Mouse (Mus musculus): ENCODE measurements around the gene Soga1. TPM values are rescaled to one million over a fixed set of nuclear protein-coding genes. Genes with fewer than 3 reads are reported as not detected.

The Soga1 gene
- polyA plus RNA-seq, 1 experiment from 2014 or later = 8.2 TPM

DNA sequence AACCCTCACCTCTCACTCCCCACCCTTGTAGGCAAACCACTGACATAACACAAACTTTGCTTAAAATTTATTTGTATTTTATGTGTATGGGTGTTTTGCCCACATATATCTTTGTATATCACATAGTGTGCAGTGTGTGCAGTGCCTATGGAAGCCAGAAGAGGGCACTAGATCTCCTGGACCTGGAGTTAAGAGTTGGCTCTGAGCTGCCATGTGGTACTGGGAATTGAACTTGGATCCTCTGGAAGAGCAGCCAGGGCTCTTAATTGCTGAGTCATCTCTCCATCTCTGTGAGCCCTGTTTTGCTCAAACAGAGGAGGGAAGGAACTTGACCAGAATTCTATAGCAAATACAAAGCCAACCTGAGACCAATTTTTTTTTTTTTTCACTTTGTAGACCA is 35.1 kb downstream of the Soga1 start:
- H3K4me1 ChIP-seq (replicated peaks; ENCODE audit: control insufficient read depth, insufficient read depth, low read length) = no peaks in the 10 kb centered on the region
- no peak overlapping the region for H3K27ac ChIP-seq (ENCODE audit: low read depth, low read length)
- ATAC-seq (replicated peaks; ENCODE audit: low FRiP score) (no peak), DNase-seq (ENCODE audit: low spot score) (no peak)
- no peaks in the 10 kb centered on the region for H3K27me3 ChIP-seq (ENCODE audit: control insufficient read depth, insufficient read depth, low read length)
- H3K9ac ChIP-seq (ENCODE audit: low read length) = no peak overlapping the region
- H3K4me2 ChIP-seq (ENCODE audit: low read depth, low read length, severe bottlenecking) = no peak overlapping the region
- H3K4me3 ChIP-seq (ENCODE audit: low read depth, low read length) = no peak overlapping the region
- H3K36me3 ChIP-seq (ENCODE audit: control insufficient read depth, insufficient read depth, low read length) = peaks cover 15% of the 10 kb centered on the region
- H3K9me3 ChIP-seq (ENCODE audit: control insufficient read depth, low read length) = no peaks in the 10 kb centered on the region; the same call in 1 of the 2 replicates

- Histone ChIP-seq H3K36me3 (ENCODE audit: control insufficient read depth, insufficient read depth, low read length) (peaks cover 15% of the 10 kb centered on the region), H3K9me3 (ENCODE audit: control insufficient read depth, low read length) (no peaks in the 10 kb centered on the region; the same call in 1 of the 2 replicates), H3K9ac (ENCODE audit: low read length) (no peak overlapping the region), H3K27me3 (ENCODE audit: control insufficient read depth, insufficient read depth, low read length) (no peaks in the 10 kb centered on the region), H3K27ac (ENCODE audit: low read depth, low read length) (no peak overlapping the region), H3K4me2 (ENCODE audit: low read depth, low read length, severe bottlenecking) (no peak overlapping the region), H3K4me3 (ENCODE audit: low read depth, low read length) (no peak overlapping the region), H3K4me1 (replicated peaks; ENCODE audit: control insufficient read depth, insufficient read depth, low read length) (no peaks in the 10 kb centered on the region)
- 89% methylated on average over 8 of the region's 8 CpGs for WGBS
- ATAC-seq (replicated peaks; ENCODE audit: low FRiP score) (no peak), DNase-seq (ENCODE audit: low spot score) (no peak)
These were observed 35.5 kb downstream of the Soga1 start for GRCm38 (mm10) chr2:157043556-157043955.

GRCm38 (mm10) chr2:157041421-157041820 is 37.6 kb downstream of the Soga1 start:
- no peaks in the 10 kb centered on the region; the same call in 1 of the 2 replicates for H3K9me3 ChIP-seq (ENCODE audit: control insufficient read depth, low read length)
- no peak overlapping the region for H3K9ac ChIP-seq (ENCODE audit: low read length)
- WGBS = 92% methylated on average over 7 of the region's 7 CpGs
- H3K27ac ChIP-seq (ENCODE audit: low read depth, low read length) = no peak overlapping the region
- no peaks in the 10 kb centered on the region for H3K27me3 ChIP-seq (ENCODE audit: control insufficient read depth, insufficient read depth, low read length)
- no peak for ATAC-seq (replicated peaks; ENCODE audit: low FRiP score)
- no peak for DNase-seq (ENCODE audit: low spot score)
- H3K4me3 ChIP-seq (ENCODE audit: low read depth, low read length) = no peak overlapping the region
- H3K36me3 ChIP-seq (ENCODE audit: control insufficient read depth, insufficient read depth, low read length) = peaks cover 15% of the 10 kb centered on the region
- 0 out of 2 replicates have a peak, but pooled peaks cover 2% of the 10 kb centered on the region for H3K4me1 ChIP-seq (replicated peaks; ENCODE audit: control insufficient read depth, insufficient read depth, low read length)
- H3K4me2 ChIP-seq (ENCODE audit: low read depth, low read length, severe bottlenecking) = no peak overlapping the region

GRCm38 (mm10) chr2:157040649-157041046 is 38.4 kb downstream of the Soga1 start:
- ATAC-seq (replicated peaks; ENCODE audit: low FRiP score) (no peak), DNase-seq (ENCODE audit: low spot score) (no peak)
- no peak overlapping the region for H3K9ac ChIP-seq (ENCODE audit: low read length)
- H3K4me3 ChIP-seq (ENCODE audit: low read depth, low read length) = no peak overlapping the region
- H3K4me2 ChIP-seq (ENCODE audit: low read depth, low read length, severe bottlenecking) = no peak overlapping the region
- H3K27ac ChIP-seq (ENCODE audit: low read depth, low read length) = no peak overlapping the region
- 80% methylated on average over 17 of the region's 17 CpGs for WGBS
- H3K36me3 ChIP-seq (ENCODE audit: control insufficient read depth, insufficient read depth, low read length) = peaks cover 15% of the 10 kb centered on the region
- H3K27me3 ChIP-seq (ENCODE audit: control insufficient read depth, insufficient read depth, low read length) = no peaks in the 10 kb centered on the region
- 0 out of 2 replicates have a peak, but pooled peaks cover 2% of the 10 kb centered on the region for H3K4me1 ChIP-seq (replicated peaks; ENCODE audit: control insufficient read depth, insufficient read depth, low read length)
- H3K9me3 ChIP-seq (ENCODE audit: control insufficient read depth, low read length) = no peaks in the 10 kb centered on the region; the same call in 1 of the 2 replicates

DNA sequence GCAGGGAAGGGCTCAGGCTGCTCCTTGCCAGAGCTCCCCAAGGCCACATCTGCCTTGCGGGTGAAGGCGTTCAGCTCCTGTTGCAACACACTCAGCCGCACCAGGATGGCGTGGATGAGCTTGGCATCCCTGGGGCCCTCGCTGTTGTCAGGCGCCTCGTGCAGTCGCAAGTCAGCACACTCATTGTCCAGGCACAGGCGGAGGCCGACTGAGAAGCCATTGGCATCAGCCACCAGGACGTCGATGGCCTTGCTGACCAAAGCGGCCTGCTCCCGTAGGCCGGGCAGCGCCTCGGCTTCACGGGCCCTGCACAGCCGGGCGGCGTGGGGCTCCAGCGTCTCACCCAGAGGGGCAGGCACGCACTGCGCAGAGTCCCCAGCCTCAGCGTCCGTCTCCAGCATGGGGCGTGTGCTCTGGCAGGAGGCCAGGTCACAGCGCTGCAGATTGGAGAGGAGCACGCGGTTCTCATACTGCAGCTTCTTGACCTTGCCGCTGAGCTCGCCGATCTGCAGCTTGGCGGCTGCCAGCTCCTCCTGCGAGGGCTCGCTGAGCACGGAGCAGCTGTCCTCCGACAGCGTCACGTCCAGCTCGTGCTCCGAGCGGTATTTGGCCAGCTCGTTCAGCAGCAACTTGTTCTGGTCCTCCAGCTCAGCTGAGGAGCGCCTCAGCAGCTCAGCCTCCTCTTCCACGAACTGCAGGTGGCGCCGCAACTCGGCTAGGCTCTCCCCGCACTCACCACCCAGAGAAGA is 39.0 kb downstream of the Soga1 start:
- Histone ChIP-seq H3K4me3 (ENCODE audit: low read depth, low read length) (no peak overlapping the region), H3K4me1 (replicated peaks; ENCODE audit: control insufficient read depth, insufficient read depth, low read length) (0 out of 2 replicates have a peak, but pooled peaks cover 2% of the 10 kb centered on the region), H3K27ac (ENCODE audit: low read depth, low read length) (no peak overlapping the region), H3K9me3 (ENCODE audit: control insufficient read depth, low read length) (no peaks in the 10 kb centered on the region; the same call in 1 of the 2 replicates), H3K36me3 (ENCODE audit: control insufficient read depth, insufficient read depth, low read length) (peaks cover 14% of the 10 kb centered on the region), H3K4me2 (ENCODE audit: low read depth, low read length, severe bottlenecking) (no peak overlapping the region), H3K27me3 (ENCODE audit: control insufficient read depth, insufficient read depth, low read length) (no peaks in the 10 kb centered on the region), H3K9ac (ENCODE audit: low read length) (no peak overlapping the region)
- no peak for DNase-seq (ENCODE audit: low spot score)
- no peak for ATAC-seq (replicated peaks; ENCODE audit: low FRiP score)
- WGBS = 89% methylated on average over 49 of the region's 50 CpGs

- no peak for ATAC-seq (replicated peaks; ENCODE audit: low FRiP score)
- no peak overlapping the region for H3K4me2 ChIP-seq (ENCODE audit: low read depth, low read length, severe bottlenecking)
- DNase-seq (ENCODE audit: low spot score) = no peak
- H3K4me3 ChIP-seq (ENCODE audit: low read depth, low read length) = no peak overlapping the region
- H3K27me3 ChIP-seq (ENCODE audit: control insufficient read depth, insufficient read depth, low read length) = no peaks in the 10 kb centered on the region
- peaks cover 13% of the 10 kb centered on the region; the same call in 1 of the 2 replicates for H3K36me3 ChIP-seq (ENCODE audit: control insufficient read depth, insufficient read depth, low read length)
- H3K4me1 ChIP-seq (replicated peaks; ENCODE audit: control insufficient read depth, insufficient read depth, low read length) = 0 out of 2 replicates have a peak, but pooled peaks cover 2% of the 10 kb centered on the region
- H3K27ac ChIP-seq (ENCODE audit: low read depth, low read length) = no peak overlapping the region
- H3K9me3 ChIP-seq (ENCODE audit: control insufficient read depth, low read length) = no peaks in the 10 kb centered on the region
- no peak overlapping the region for H3K9ac ChIP-seq (ENCODE audit: low read length)
- 51% methylated on average over 9 of the region's 9 CpGs for WGBS
These were observed 41.8 kb downstream of the Soga1 start for GRCm38 (mm10) chr2:157037303-157037702.

DNA sequence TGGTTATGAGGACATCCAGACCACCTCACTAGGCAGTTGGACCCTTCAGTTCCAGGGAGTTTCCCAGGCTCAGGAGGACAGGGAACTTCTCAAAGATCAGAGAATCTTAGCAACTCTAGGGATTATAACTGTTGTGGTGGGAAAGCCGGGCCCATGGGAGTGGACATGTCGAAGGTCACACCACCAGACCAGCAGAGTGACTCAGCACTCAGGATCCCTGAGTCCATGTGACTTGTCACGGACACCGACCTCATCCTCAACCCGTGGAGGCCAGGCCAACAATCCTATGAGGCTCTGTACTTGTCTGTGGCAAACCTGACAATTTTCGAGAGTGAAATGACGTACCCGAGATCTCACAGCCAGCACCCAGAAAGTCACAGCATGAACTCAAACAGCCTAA is 42.7 kb downstream of the Soga1 start:
- ATAC-seq (replicated peaks; ENCODE audit: low FRiP score) (no peak), DNase-seq (ENCODE audit: low spot score) (no peak)
- Histone ChIP-seq H3K36me3 (ENCODE audit: control insufficient read depth, insufficient read depth, low read length) (peaks cover 13% of the 10 kb centered on the region; the same call in 1 of the 2 replicates), H3K4me3 (ENCODE audit: low read depth, low read length) (no peak overlapping the region), H3K27me3 (ENCODE audit: control insufficient read depth, insufficient read depth, low read length) (no peaks in the 10 kb centered on the region), H3K9ac (ENCODE audit: low read length) (no peak overlapping the region), H3K4me1 (replicated peaks; ENCODE audit: control insufficient read depth, insufficient read depth, low read length) (0 out of 2 replicates have a peak, but pooled peaks cover 2% of the 10 kb centered on the region), H3K9me3 (ENCODE audit: control insufficient read depth, low read length) (no peaks in the 10 kb centered on the region), H3K27ac (ENCODE audit: low read depth, low read length) (no peak overlapping the region), H3K4me2 (ENCODE audit: low read depth, low read length, severe bottlenecking) (no peak overlapping the region)
- 93% methylated on average over 8 of the region's 8 CpGs for WGBS

- Histone ChIP-seq H3K9me3 (ENCODE audit: control insufficient read depth, low read length) (no peaks in the 10 kb centered on the region), H3K4me3 (ENCODE audit: low read depth, low read length) (no peak overlapping the region), H3K27ac (ENCODE audit: low read depth, low read length) (no peak overlapping the region), H3K9ac (ENCODE audit: low read length) (no peak overlapping the region), H3K4me2 (ENCODE audit: low read depth, low read length, severe bottlenecking) (no peak overlapping the region), H3K4me1 (replicated peaks; ENCODE audit: control insufficient read depth, insufficient read depth, low read length) (0 out of 2 replicates have a peak, but pooled peaks cover 2% of the 10 kb centered on the region), H3K27me3 (ENCODE audit: control insufficient read depth, insufficient read depth, low read length) (no peaks in the 10 kb centered on the region), H3K36me3 (ENCODE audit: control insufficient read depth, insufficient read depth, low read length) (peaks cover 15% of the 10 kb centered on the region)
- 91% methylated on average over 7 of the region's 7 CpGs for WGBS
- no peak for DNase-seq (ENCODE audit: low spot score)
- no peak for ATAC-seq (replicated peaks; ENCODE audit: low FRiP score)
These were observed 43.7 kb downstream of the Soga1 start for GRCm38 (mm10) chr2:157035371-157035770.

- Histone ChIP-seq H3K36me3 (ENCODE audit: control insufficient read depth, insufficient read depth, low read length) (peaks cover 39% of the 10 kb centered on the region), H3K27ac (ENCODE audit: low read depth, low read length) (no peak overlapping the region), H3K27me3 (ENCODE audit: control insufficient read depth, insufficient read depth, low read length) (no peaks in the 10 kb centered on the region), H3K4me2 (ENCODE audit: low read depth, low read length, severe bottlenecking) (no peak overlapping the region), H3K4me3 (ENCODE audit: low read depth, low read length) (no peak overlapping the region), H3K9ac (ENCODE audit: low read length) (no peak overlapping the region), H3K4me1 (replicated peaks; ENCODE audit: control insufficient read depth, insufficient read depth, low read length) (no peaks in the 10 kb centered on the region), H3K9me3 (ENCODE audit: control insufficient read depth, low read length) (no peaks in the 10 kb centered on the region)
- WGBS = 49% methylated on average over 9 of the region's 9 CpGs
- DNase-seq (ENCODE audit: low spot score) (peak; percentile 90), ATAC-seq (replicated peaks; ENCODE audit: low FRiP score) (0 out of 2 replicates have a peak, but pooled peaks have one; percentile 55)
These were observed 48.2 kb downstream of the Soga1 start for GRCm38 (mm10) chr2:157030804-157031203.

Measured in forebrain, embryonic 11.5 days (tissue).